Mouse (Mus musculus): ENCODE measurements at regions not wholly inside any gene's neighbourhood (a gene's known extent, or its start where the extent isn't known, plus 50 kb on each side); places are given as distances from the start of the nearest gene placed in this dataset.
A peak's percentile ranks its signal among the peaks of the same experiment; 100 is the strongest.

DNA sequence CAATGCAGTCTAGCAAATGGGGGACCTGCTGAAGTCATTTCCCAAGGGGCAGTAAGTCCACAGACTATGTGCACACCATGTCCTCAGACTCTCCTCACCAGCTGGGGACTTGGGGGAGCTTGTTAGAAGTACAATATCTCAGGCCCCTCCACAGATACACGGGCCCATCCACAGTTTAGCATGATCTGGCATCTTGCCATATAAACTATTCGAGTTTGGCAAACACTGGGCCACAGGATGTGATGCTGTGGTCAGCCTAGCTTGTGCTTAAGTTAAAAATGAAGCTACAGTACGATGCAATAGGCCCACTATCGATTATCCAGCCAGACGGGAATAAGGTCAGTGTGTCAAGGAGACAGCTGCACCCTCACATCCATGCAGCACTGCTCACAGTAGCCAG lies 157.9 kb upstream of the Noct start:
- H3K4me2 ChIP-seq (ENCODE audit: low read depth) = no peak overlapping the region
- no peak for DNase-seq (ENCODE audit: low read depth in 3 of 3, low spot score in 3 of 3)
- no peaks in the 10 kb centered on the region for H3K9me3 ChIP-seq (ENCODE audit: control insufficient read depth, low read length)
- no peak overlapping the region for H3K9ac ChIP-seq (replicated peaks)
- no peak overlapping the region for H3K27ac ChIP-seq
- H3K36me3 ChIP-seq (replicated peaks; ENCODE audit: control insufficient read depth, insufficient read depth, low read depth) = no peaks in the 10 kb centered on the region
- no peaks in the 10 kb centered on the region for H3K27me3 ChIP-seq (ENCODE audit: control insufficient read depth, insufficient read depth, low read length)
- 0 out of 4 replicates have a peak, but pooled peaks cover 0 to 3% of the 10 kb centered on the region in 2 experiments for H3K4me1 ChIP-seq (replicated peaks; ENCODE audit: control insufficient read depth in 2 of 2, insufficient read depth in 2 of 2, low read length in 1 of 2)
- WGBS (ENCODE audit: insufficient replicate concordance) = 34% methylated on average over 5 of the region's 5 CpGs
- ATAC-seq (ENCODE audit: insufficient read depth) = no peak
- H3K4me3 ChIP-seq (ENCODE audit: insufficient read depth in 1 of 2, low read depth in 2 of 2, low read length in 2 of 2) = no peak overlapping the region
- TF ChIP-seq EP300 (IDR thresholded peaks at IDR 0.05; ENCODE audit: low read depth) (no peak), CTCF (IDR thresholded peaks at IDR 0.05; ENCODE audit: low read depth) (no peak)

DNA sequence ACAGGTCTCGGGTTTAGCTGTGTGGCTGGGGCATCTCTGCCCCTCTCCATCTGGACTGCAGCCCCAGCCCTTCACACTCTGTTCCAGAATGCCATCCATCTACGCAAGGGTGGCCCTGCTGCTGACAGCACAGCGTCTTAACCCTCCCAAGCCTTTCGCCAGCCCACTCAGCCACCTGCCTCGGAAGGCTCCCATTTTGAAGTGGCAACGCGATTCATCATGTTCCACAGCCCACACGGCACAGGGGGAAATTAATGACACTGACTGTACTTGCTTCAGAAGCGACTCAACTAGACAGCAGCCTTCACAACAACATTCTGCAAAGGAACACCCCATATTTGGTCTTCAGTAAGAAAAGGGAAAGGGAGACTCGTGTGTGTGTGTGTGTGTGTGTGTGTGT lies 151.8 kb upstream of the Noct start:
- TF ChIP-seq CTCF (IDR thresholded peaks at IDR 0.05; ENCODE audit: low read depth) = no peak
- no peak for ATAC-seq (ENCODE audit: insufficient read depth)
- H3K27me3 ChIP-seq (ENCODE audit: control insufficient read depth, insufficient read depth, low read length) = no peaks in the 10 kb centered on the region
- no peak overlapping the region for H3K4me2 ChIP-seq (ENCODE audit: low read depth)
- no peak overlapping the region for H3K27ac ChIP-seq
- 64% methylated on average over 10 of the region's 10 CpGs for WGBS (ENCODE audit: insufficient replicate concordance)
- H3K4me1 ChIP-seq (replicated peaks; ENCODE audit: control insufficient read depth in 2 of 2, insufficient read depth in 2 of 2, low read length in 1 of 2) = no peaks in the 10 kb centered on the region
- no peak overlapping the region for H3K9ac ChIP-seq (replicated peaks)
- no peak overlapping the region for H3K4me3 ChIP-seq (ENCODE audit: insufficient read depth in 1 of 2, low read depth in 2 of 2, low read length in 2 of 2)
- DNase-seq (ENCODE audit: low read depth in 3 of 3, low spot score in 3 of 3) = no peak
- no peaks in the 10 kb centered on the region for H3K36me3 ChIP-seq (replicated peaks; ENCODE audit: control insufficient read depth, insufficient read depth, low read depth)
- H3K9me3 ChIP-seq (ENCODE audit: control insufficient read depth, low read length) = no peaks in the 10 kb centered on the region

- Histone ChIP-seq H3K4me3 (ENCODE audit: insufficient read depth in 1 of 2, low read depth in 2 of 2, low read length in 2 of 2) (no peak overlapping the region), H3K36me3 (replicated peaks; ENCODE audit: control insufficient read depth, insufficient read depth, low read depth) (no peaks in the 10 kb centered on the region), H3K4me1 (replicated peaks; ENCODE audit: control insufficient read depth in 2 of 2, insufficient read depth in 2 of 2, low read length in 1 of 2) (no peaks in the 10 kb centered on the region), H3K27me3 (ENCODE audit: control insufficient read depth, insufficient read depth, low read length) (no peaks in the 10 kb centered on the region), H3K9ac (replicated peaks) (no peak overlapping the region), H3K4me2 (ENCODE audit: low read depth) (no peak overlapping the region), H3K27ac (no peak overlapping the region), H3K9me3 (ENCODE audit: control insufficient read depth, low read length) (no peaks in the 10 kb centered on the region)
- 46% methylated on average over 15 of the region's 15 CpGs for WGBS (ENCODE audit: insufficient replicate concordance)
- DNase-seq (ENCODE audit: low read depth in 3 of 3, low spot score in 3 of 3) (peak in 1 of 3 experiments; percentile 1), ATAC-seq (ENCODE audit: insufficient read depth) (no peak)
- TF ChIP-seq CTCF (IDR thresholded peaks at IDR 0.05; ENCODE audit: low read depth) = no peak
- TF ChIP-seq EP300 (IDR thresholded peaks at IDR 0.05; ENCODE audit: low read depth) = no peak
Observed at GRCm38 (mm10) chr3:51073003-51073679, 151.1 kb upstream of the Noct start.

DNA sequence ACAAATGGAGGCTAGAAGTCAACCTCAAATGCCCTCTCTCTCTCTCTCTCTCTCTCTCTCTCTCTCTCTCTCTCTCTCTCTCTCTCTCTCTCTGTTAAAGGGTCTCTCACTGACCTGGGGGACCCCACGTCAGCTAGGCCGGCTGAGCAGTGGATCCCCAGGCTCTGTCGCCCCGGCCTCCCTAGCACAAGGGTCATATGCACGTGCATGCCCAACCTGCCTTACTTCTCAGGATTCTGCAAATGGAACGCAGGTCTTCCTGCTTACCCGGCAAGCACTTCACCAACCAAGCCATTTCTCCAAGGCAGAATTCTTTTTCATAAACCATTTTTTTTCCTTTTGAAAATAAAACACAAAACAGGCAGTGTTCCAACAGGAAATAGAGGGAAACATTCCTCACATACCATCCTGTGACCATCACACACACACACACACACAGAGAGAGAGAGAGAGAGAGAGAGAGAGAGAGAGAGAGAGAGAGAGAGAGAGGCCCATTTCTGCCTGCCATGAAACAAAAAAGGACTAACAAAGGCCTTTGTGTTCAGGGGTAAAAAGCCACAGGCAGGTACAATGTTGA lies 150.4 kb upstream of the Noct start:
- Histone ChIP-seq H3K9me3 (ENCODE audit: control insufficient read depth, low read length) (no peaks in the 10 kb centered on the region), H3K27ac (no peak overlapping the region), H3K4me2 (ENCODE audit: low read depth) (no peak overlapping the region), H3K4me3 (ENCODE audit: insufficient read depth in 1 of 2, low read depth in 2 of 2, low read length in 2 of 2) (no peak overlapping the region), H3K9ac (replicated peaks) (no peak overlapping the region), H3K36me3 (replicated peaks; ENCODE audit: control insufficient read depth, insufficient read depth, low read depth) (no peaks in the 10 kb centered on the region), H3K27me3 (ENCODE audit: control insufficient read depth, insufficient read depth, low read length) (no peaks in the 10 kb centered on the region), H3K4me1 (replicated peaks; ENCODE audit: control insufficient read depth in 2 of 2, insufficient read depth in 2 of 2, low read length in 1 of 2) (no peaks in the 10 kb centered on the region)
- ATAC-seq (ENCODE audit: insufficient read depth) (no peak), DNase-seq (ENCODE audit: low read depth in 3 of 3, low spot score in 3 of 3) (no peak)
- WGBS (ENCODE audit: insufficient replicate concordance) = 66% methylated on average over 7 of the region's 7 CpGs
- TF ChIP-seq EP300 (IDR thresholded peaks at IDR 0.05; ENCODE audit: low read depth) = no peak
- no peak for TF ChIP-seq CTCF (IDR thresholded peaks at IDR 0.05; ENCODE audit: low read depth)

DNA sequence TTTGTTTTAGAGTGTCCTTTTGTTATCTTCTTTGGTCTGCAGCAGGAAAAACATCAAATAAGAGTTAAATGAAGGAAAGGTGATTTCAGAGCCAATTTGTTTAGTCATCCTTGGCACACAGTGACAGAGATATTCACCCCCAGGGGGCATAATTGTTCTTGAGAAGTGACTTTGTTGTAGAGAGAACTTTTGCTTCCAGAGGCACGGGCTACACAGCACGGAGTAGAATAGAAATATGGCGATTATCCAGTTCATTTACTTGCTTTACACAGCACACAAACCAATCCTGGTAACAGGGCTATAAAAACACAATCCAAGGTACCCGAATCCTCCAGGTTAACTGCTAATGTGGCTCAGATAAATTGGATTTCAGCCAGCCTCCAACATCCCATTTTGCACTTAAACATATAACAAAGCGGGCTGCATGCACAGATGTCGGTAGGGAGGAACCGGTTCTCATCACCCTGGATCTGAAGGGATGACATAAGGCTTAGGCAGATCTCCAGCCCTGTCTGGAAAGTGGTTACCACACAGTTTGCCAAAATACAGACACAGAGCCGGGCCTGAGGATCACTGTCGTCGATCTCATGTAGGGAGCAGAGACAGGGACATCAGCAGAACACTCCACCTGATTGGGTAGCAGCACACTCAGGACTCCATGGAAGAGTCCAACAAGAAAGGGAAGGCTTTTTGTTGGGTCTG lies 148.9 kb upstream of the Noct start:
- no peak overlapping the region for H3K4me3 ChIP-seq (ENCODE audit: insufficient read depth in 1 of 2, low read depth in 2 of 2, low read length in 2 of 2)
- DNase-seq (ENCODE audit: low read depth in 3 of 3, low spot score in 3 of 3) (no peak), ATAC-seq (ENCODE audit: insufficient read depth) (no peak)
- H3K27me3 ChIP-seq (ENCODE audit: control insufficient read depth, insufficient read depth, low read length) = no peaks in the 10 kb centered on the region
- no peaks in the 10 kb centered on the region for H3K4me1 ChIP-seq (replicated peaks; ENCODE audit: control insufficient read depth in 2 of 2, insufficient read depth in 2 of 2, low read length in 1 of 2)
- H3K4me2 ChIP-seq (ENCODE audit: low read depth) = no peak overlapping the region
- no peak overlapping the region for H3K9ac ChIP-seq (replicated peaks)
- no peak for TF ChIP-seq CTCF (IDR thresholded peaks at IDR 0.05; ENCODE audit: low read depth)
- TF ChIP-seq EP300 (IDR thresholded peaks at IDR 0.05; ENCODE audit: low read depth) = no peak
- no peaks in the 10 kb centered on the region for H3K9me3 ChIP-seq (ENCODE audit: control insufficient read depth, low read length)
- 63% methylated on average over 10 of the region's 10 CpGs for WGBS (ENCODE audit: insufficient replicate concordance)
- no peak overlapping the region for H3K27ac ChIP-seq
- H3K36me3 ChIP-seq (replicated peaks; ENCODE audit: control insufficient read depth, insufficient read depth, low read depth) = no peaks in the 10 kb centered on the region

All from liver, embryonic 14.5 days (tissue).